Mouse (Mus musculus): ENCODE data around the gene Gm10721. TPM values are rescaled to one million over a fixed set of nuclear protein-coding genes. Genes with fewer than 3 reads are reported as not detected.
"Not testable (repeated sequence)": the region's sequence is repeated elsewhere in the genome, so short reads cannot be mapped to it uniquely, and the experiment has no call there.

The Gm10721 gene
- polyA plus RNA-seq, 1 experiment, result not detected

DNA sequence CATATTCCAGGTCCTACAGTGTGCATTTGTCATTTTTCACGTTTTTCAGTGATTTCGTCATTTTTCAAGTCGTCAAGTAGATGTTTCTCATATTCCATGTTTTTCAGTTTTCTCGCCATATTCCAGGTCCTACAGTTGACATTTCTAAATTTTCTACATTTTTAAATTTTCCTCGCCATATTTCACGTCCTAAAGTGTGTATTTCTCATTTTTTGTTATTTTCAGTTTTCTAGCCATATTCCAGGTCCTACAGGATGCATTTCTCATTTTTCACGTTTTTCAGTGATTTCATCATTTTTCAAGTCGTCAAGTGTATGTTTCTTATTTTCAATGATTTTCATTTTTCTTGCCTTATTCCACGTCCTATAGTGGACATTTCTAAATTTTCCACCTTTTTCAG is 13.8 kb downstream of the Gm10721 start:
- not testable (repeated sequence) for H3K79me2 ChIP-seq (ENCODE audit: control insufficient read depth, insufficient read depth); H3K27me3 ChIP-seq (ENCODE audit: control insufficient read depth, insufficient read depth, insufficient read length); H3K4me3 ChIP-seq (ENCODE audit: insufficient read depth, poor library complexity, severe bottlenecking); H3K36me3 ChIP-seq (ENCODE audit: control insufficient read depth, insufficient read depth); H3K79me3 ChIP-seq (ENCODE audit: low read depth); H3ac ChIP-seq (ENCODE audit: control insufficient read depth, insufficient read length, low read depth)

DNA sequence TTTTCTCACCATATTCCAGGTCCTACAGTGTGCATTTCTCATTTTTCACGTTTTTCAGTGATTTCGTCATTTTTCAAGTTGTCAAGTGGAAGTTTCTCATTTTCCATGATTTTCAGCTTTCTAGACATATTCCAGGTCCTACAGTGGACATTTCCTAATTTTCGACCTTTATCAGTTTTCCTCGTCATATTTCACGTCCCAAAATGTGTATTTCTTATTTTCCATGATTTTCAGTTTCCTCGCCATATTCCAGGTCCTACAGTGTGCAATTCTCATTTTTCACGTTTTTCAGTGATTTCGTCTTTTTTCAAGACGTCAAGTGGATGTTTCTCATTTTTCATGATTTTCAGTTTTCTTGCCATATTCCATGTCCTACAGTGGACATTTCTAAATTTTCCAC is 14.3 kb downstream of the Gm10721 start:
- not testable (repeated sequence) for H3ac ChIP-seq (ENCODE audit: control insufficient read depth, insufficient read length, low read depth); H3K79me3 ChIP-seq (ENCODE audit: low read depth); H3K27me3 ChIP-seq (ENCODE audit: control insufficient read depth, insufficient read depth, insufficient read length); H3K4me3 ChIP-seq (ENCODE audit: insufficient read depth, poor library complexity, severe bottlenecking); H3K36me3 ChIP-seq (ENCODE audit: control insufficient read depth, insufficient read depth); H3K79me2 ChIP-seq (ENCODE audit: control insufficient read depth, insufficient read depth)

DNA sequence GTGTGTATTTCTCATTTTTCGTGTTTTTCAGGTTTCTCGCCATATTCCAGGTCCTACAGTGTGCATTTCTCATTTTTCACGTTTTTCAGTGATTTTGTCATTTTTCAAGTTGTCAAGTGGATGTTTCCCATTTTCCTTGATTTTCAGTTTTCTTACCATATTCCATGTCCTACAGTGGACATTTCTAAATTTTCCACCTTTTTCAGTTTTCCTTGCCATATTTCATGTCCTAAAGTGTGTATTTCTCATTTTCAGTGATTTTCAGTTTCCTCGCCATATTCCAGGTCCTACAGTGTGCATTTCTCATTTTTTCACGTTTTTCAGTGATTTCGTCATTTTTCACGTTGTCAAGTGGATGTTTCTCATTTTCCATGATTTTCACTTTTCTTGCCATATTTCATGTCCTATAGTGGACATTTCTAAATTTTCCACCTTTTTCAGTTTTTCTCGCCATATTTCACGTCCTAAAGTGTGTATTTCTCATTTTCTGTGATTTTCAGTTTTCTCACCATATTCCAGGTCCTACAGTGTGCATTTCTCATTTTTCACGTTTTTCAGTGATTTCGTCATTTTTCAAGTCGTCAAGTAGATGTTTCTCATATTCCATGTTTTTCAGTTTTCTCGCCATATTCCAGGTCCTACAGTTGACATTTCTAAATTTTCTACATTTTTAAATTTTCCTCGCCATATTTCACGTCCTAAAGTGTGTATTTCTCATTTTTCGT is 16.5 kb downstream of the Gm10721 start:
- H3K4me3 ChIP-seq (ENCODE audit: insufficient read depth, poor library complexity, severe bottlenecking); H3K79me2 ChIP-seq (ENCODE audit: control insufficient read depth, insufficient read depth); H3K79me3 ChIP-seq (ENCODE audit: low read depth); H3ac ChIP-seq (ENCODE audit: control insufficient read depth, insufficient read length, low read depth); H3K27me3 ChIP-seq (ENCODE audit: control insufficient read depth, insufficient read depth, insufficient read length); H3K36me3 ChIP-seq (ENCODE audit: control insufficient read depth, insufficient read depth): not testable (repeated sequence)

DNA sequence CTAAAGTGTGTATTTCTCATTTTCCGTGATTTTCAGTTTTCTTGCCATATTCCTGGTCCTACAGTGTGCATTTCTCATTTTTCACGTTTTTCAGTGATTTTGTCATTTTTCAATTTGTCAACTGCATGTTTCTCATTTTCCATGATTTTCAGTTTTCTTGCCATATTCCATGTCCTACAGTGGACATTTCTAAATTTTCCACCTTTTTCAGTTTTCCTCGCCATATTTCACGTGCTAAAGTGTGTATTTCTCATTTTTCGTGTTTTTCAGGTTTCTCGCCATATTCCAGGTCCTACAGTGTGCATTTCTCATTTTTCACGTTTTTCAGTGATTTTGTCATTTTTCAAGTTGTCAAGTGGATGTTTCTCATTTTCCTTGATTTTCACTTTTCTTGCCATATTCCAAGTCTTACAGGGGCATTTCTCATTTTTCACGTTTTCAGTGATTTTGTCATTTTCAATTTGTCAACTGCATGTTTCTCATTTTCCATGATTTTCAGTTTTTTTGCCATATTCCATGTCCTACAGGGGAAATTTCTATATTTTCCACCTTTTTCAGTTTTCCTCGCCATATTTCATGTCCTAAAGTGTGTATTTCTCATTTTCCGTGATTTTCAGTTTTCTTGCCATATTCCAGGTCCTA is 17.9 kb downstream of the Gm10721 start:
- H3K79me3 ChIP-seq (ENCODE audit: low read depth); H3ac ChIP-seq (ENCODE audit: control insufficient read depth, insufficient read length, low read depth): not testable (repeated sequence)

DNA sequence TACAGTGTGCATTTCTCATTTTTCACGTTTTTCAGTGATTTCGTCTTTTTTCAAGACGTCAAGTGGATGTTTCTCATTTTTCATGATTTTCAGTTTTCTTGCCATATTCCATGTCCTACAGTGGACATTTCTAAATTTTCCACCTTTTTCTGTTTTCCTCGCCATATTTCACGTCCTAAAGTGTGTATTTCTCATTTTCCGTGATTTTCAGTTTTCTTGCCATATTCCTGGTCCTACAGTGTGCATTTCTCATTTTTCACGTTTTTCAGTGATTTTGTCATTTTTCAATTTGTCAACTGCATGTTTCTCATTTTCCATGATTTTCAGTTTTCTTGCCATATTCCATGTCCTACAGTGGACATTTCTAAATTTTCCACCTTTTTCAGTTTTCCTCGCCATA is 21.4 kb downstream of the Gm10721 start, which contains the start of gene Gm17535:
Gm17535 (plus strand) TSS at position 301 of the 400 bp plus-strand sequence.
- not testable (repeated sequence) for H3ac ChIP-seq (ENCODE audit: control insufficient read depth, insufficient read length, low read depth); H3K4me3 ChIP-seq (ENCODE audit: insufficient read depth, poor library complexity, severe bottlenecking); H3K79me2 ChIP-seq (ENCODE audit: control insufficient read depth, insufficient read depth); H3K36me3 ChIP-seq (ENCODE audit: control insufficient read depth, insufficient read depth); H3K27me3 ChIP-seq (ENCODE audit: control insufficient read depth, insufficient read depth, insufficient read length); H3K79me3 ChIP-seq (ENCODE audit: low read depth)

More for the DNA sequence above, 17.9 kb downstream of the Gm10721 start:
- not testable (repeated sequence) for H3K36me3 ChIP-seq (ENCODE audit: control insufficient read depth, insufficient read depth); H3K4me3 ChIP-seq (ENCODE audit: insufficient read depth, poor library complexity, severe bottlenecking); H3K27me3 ChIP-seq (ENCODE audit: control insufficient read depth, insufficient read depth, insufficient read length); H3K79me2 ChIP-seq (ENCODE audit: control insufficient read depth, insufficient read depth)

DNA sequence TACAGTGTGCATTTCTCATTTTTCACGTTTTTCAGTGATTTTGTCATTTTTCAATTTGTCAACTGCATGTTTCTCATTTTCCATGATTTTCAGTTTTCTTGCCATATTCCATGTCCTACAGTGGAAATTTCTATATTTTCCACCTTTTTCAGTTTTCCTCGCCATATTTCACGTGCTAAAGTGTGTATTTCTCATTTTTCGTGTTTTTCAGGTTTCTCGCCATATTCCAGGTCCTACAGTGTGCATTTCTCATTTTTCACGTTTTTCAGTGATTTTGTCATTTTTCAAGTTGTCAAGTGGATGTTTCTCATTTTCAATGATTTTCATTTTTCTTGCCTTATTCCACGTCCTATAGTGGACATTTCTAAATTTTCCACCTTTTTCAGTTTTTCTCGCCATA is 23.6 kb downstream of the Gm10721 start, which contains the start of gene Gm10715:
Gm10715 (plus strand) TSS at position 301 of the 400 bp plus-strand sequence.
- not testable (repeated sequence) for H3K36me3 ChIP-seq (ENCODE audit: control insufficient read depth, insufficient read depth); H3K4me3 ChIP-seq (ENCODE audit: insufficient read depth, poor library complexity, severe bottlenecking); H3ac ChIP-seq (ENCODE audit: control insufficient read depth, insufficient read length, low read depth); H3K79me3 ChIP-seq (ENCODE audit: low read depth); H3K79me2 ChIP-seq (ENCODE audit: control insufficient read depth, insufficient read depth); H3K27me3 ChIP-seq (ENCODE audit: control insufficient read depth, insufficient read depth, insufficient read length)

DNA sequence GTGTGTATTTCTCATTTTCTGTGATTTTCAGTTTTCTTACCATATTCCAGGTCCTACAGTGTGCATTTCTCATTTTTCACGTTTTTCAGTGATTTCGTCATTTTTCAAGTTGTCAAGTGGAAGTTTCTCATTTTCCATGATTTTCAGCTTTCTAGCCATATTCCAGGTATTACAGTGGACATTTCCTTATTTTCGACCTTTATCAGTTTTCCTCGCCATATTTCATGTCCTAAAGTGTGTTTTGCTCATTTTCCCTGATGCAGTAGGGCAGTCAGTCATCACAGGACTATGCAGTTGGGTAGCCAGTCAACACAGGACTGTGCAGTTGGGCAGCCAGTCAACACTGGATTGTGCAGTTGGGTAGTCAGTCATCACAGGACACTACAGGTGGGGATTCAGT is 25.2 kb downstream of the Gm10721 start:
- H3K36me3 ChIP-seq (ENCODE audit: control insufficient read depth, insufficient read depth); H3K79me2 ChIP-seq (ENCODE audit: control insufficient read depth, insufficient read depth); H3K4me3 ChIP-seq (ENCODE audit: insufficient read depth, poor library complexity, severe bottlenecking); H3K79me3 ChIP-seq (ENCODE audit: low read depth); H3K27me3 ChIP-seq (ENCODE audit: control insufficient read depth, insufficient read depth, insufficient read length); H3ac ChIP-seq (ENCODE audit: control insufficient read depth, insufficient read length, low read depth): not testable (repeated sequence)

Small RNAs within 50 kb of the gene (microRNA-seq; reads per million reads assigned to microRNA genes)
- gene Mir101c (ENCODE audit: borderline microRNAs expressed), result not detected

Other genes with a start within 250 kb of the Gm10721 start
- not detected for gene Gm10722, start 12.2 kb upstream of the Gm10721 start, polyA plus RNA-seq (2012; fragmentation: generic; extraction: Trizol)
- not detected for gene Gm11168, start 9.8 kb upstream of the Gm10721 start, polyA plus RNA-seq (2012; fragmentation: generic; extraction: Trizol)
- not detected for gene Gm10720, start 2.5 kb downstream of the Gm10721 start, polyA plus RNA-seq (2012; fragmentation: generic; extraction: Trizol)
- not detected for gene Gm10719, start 4.3 kb downstream of the Gm10721 start, polyA plus RNA-seq (2012; fragmentation: generic; extraction: Trizol)
- gene Gm10718, start 10.4 kb downstream of the Gm10721 start, polyA plus RNA-seq (2012; fragmentation: generic; extraction: Trizol), result not detected
- not detected for gene Gm10717, start 12.3 kb downstream of the Gm10721 start, polyA plus RNA-seq (2012; fragmentation: generic; extraction: Trizol)
- gene Gm17535, start 21.5 kb downstream of the Gm10721 start, polyA plus RNA-seq (2012; fragmentation: generic; extraction: Trizol), result not detected
- not detected for gene Gm10715, start 23.7 kb downstream of the Gm10721 start, polyA plus RNA-seq (2012; fragmentation: generic; extraction: Trizol)

Measured in C2C12 (cell line).